Mouse (Mus musculus) cortical plate, adult 2 months (tissue): Measurements from ENCODE around the gene Psmg3.

Source experiments
- CTCF ChIP-seq: fragments of 200-500 bp; IDR thresholded peaks from 2 replicates; pipeline ENCODE4 v1.5.1; 2011; ENCODE audit warnings: mild to moderate bottlenecking, control low read depth, low read length; ENCODE audit not compliant: insufficient read depth; ENCODE audit errors: extremely low read depth
- POLR2A ChIP-seq: fragments of 200-500 bp; IDR thresholded peaks from 2 replicates; pipeline ENCODE4 v1.6.1; 2011; ENCODE audit warnings: mild to moderate bottlenecking, low read length, control low read depth; ENCODE audit not compliant: insufficient read depth; ENCODE audit errors: extremely low read depth

GRCm38 (mm10) chr5:139813126-139813490, 13.6 kb downstream of the Psmg3 start:
- TF ChIP-seq POLR2A, result no peak
- no peak for TF ChIP-seq CTCF
